Mouse (Mus musculus) lung, embryonic 14.5 days (tissue): ENCODE measurements around the gene Gm5129. TPM values are rescaled to one million over a fixed set of nuclear protein-coding genes. Genes with fewer than 3 reads are reported as not detected.

Experiments used
- ATAC-seq: fragments of 200-750 bp; cut with Nextera tagmentation; 2 replicates; pipeline ENCODE4 v1.8.0; 2017; ENCODE audit warnings: mild to moderate bottlenecking, moderate TSS enrichment, moderate library complexity; ENCODE audit not compliant: insufficient read depth
- DNase-seq: peaks from one replicate; pipeline ENCODE4 v3.0.0-alpha.2; 2015
- H3K27ac ChIP-seq: fragments of 300-500 bp; sonication (generic); 2 replicates; pipeline ENCODE4 v1.5.1; 2014; ENCODE audit warnings: low read depth, mild to moderate bottlenecking, moderate library complexity
- H3K27me3 ChIP-seq: fragments of 300-500 bp; sonication (generic); 2 replicates; pipeline ENCODE4 v1.6.1; 2014; ENCODE audit warnings: low read length, control low read depth; ENCODE audit not compliant: insufficient read depth
- H3K36me3 ChIP-seq: fragments of 300-500 bp; sonication (generic); 2 replicates; pipeline ENCODE4 v1.6.1; 2014; ENCODE audit warnings: control low read depth; ENCODE audit not compliant: insufficient read depth
- H3K4me1 ChIP-seq: fragments of 300-500 bp; sonication (generic); 2 replicates; pipeline ENCODE4 v1.6.1; 2014; ENCODE audit warnings: antibody characterized with exemption, control low read depth; ENCODE audit not compliant: insufficient read depth
- H3K4me2 ChIP-seq: fragments of 300-500 bp; sonication (generic); 2 replicates; pipeline ENCODE4 v1.6.1; 2014; ENCODE audit warnings: mild to moderate bottlenecking
- H3K4me3 ChIP-seq: fragments of 300-500 bp; sonication (generic); 2 replicates; pipeline ENCODE4 v1.5.1; 2014; ENCODE audit warnings: low read depth, low read length
- H3K9ac ChIP-seq: fragments of 300-500 bp; sonication (generic); 2 replicates; pipeline ENCODE4 v1.6.1; 2014
- H3K9me3 ChIP-seq: fragments of 300-500 bp; sonication (generic); 2 replicates; pipeline ENCODE4 v1.6.1; 2016; ENCODE audit warnings: low read depth, low read length, control low read depth
- CTCF ChIP-seq: IDR thresholded peaks from 2 replicates; pipeline ENCODE4 v1.5.1; 2016; ENCODE audit warnings: antibody characterized with exemption, low read depth
- WGBS: fragments of 180-500 bp; shearing (Covaris S2); extraction: QIAGEN DNeasy Blood & Tissue Kit; methylation state at CpG from one replicate; pipeline ENCODE4 v1.1.7; 2014; 5-methylcytosine and 5-hydroxymethylcytosine counted together
- polyA plus RNA-seq: library from polyadenylated mRNA; unstranded; fragments of >200 nt; fragmentation: Nextera tagmentation; extraction: Ambion mirVana; gene quantifications from 2 replicates; pipeline ENCODE4 v1.2.1, GENCODE M21; 2014

Gene Gm5129
- polyA plus RNA-seq, 1 experiment from 2014 or later: not detected

- H3K4me3 ChIP-seq: no peak overlapping the region
- no peaks in the 10 kb centered on the region for H3K9me3 ChIP-seq
- 82% methylated on average over 2 of the region's 2 CpGs for WGBS
- no peak overlapping the region for H3K27ac ChIP-seq
- no peak for TF ChIP-seq CTCF
- DNase-seq (no peak), ATAC-seq (no peak)
- H3K4me1 ChIP-seq: no peaks in the 10 kb centered on the region
- no peak overlapping the region for H3K4me2 ChIP-seq
- no peaks in the 10 kb centered on the region for H3K27me3 ChIP-seq
- no peaks in the 10 kb centered on the region for H3K36me3 ChIP-seq
- H3K9ac ChIP-seq: no peak overlapping the region
These were observed 10.4 kb downstream of the Gm5129 start for GRCm38 (mm10) chr5:29725369-29725768.

- TF ChIP-seq CTCF: no peak
- ATAC-seq: no peak
- no peaks in the 10 kb centered on the region for H3K27me3 ChIP-seq
- no peak for DNase-seq
- H3K27ac ChIP-seq: no peak overlapping the region
- WGBS: 21% methylated on average over 1 of the region's 1 CpGs
- H3K9me3 ChIP-seq: no peaks in the 10 kb centered on the region
- no peaks in the 10 kb centered on the region for H3K4me1 ChIP-seq
- no peak overlapping the region for H3K4me2 ChIP-seq
- no peak overlapping the region for H3K4me3 ChIP-seq
- H3K9ac ChIP-seq: no peak overlapping the region
- H3K36me3 ChIP-seq: no peaks in the 10 kb centered on the region
These were observed 14.6 kb downstream of the Gm5129 start for GRCm38 (mm10) chr5:29721159-29721558.

GRCm38 (mm10) chr5:29712906-29713305 lies 22.8 kb downstream of the Gm5129 start:
- no peak overlapping the region for H3K4me3 ChIP-seq
- 55% methylated on average over 1 of the region's 1 CpGs for WGBS
- H3K4me1 ChIP-seq: no peaks in the 10 kb centered on the region
- no peak overlapping the region for H3K27ac ChIP-seq
- DNase-seq (no peak), ATAC-seq (no peak)
- TF ChIP-seq CTCF: no peak
- H3K9ac ChIP-seq: no peak overlapping the region
- no peaks in the 10 kb centered on the region for H3K9me3 ChIP-seq
- H3K4me2 ChIP-seq: no peak overlapping the region
- H3K36me3 ChIP-seq: no peaks in the 10 kb centered on the region
- no peaks in the 10 kb centered on the region for H3K27me3 ChIP-seq

- Histone ChIP-seq H3K4me2 (no peak overlapping the region), H3K9me3 (no peaks in the 10 kb centered on the region), H3K4me1 (no peaks in the 10 kb centered on the region), H3K36me3 (no peaks in the 10 kb centered on the region), H3K27me3 (no peaks in the 10 kb centered on the region), H3K9ac (no peak overlapping the region), H3K27ac (no peak overlapping the region), H3K4me3 (no peak overlapping the region)
- no peak for ATAC-seq
- DNase-seq: no peak
- no peak for TF ChIP-seq CTCF
These were observed 24.1 kb downstream of the Gm5129 start for GRCm38 (mm10) chr5:29711631-29712030.

- peak; percentile 90 for ATAC-seq
These were observed 27.5 kb downstream of the Gm5129 start for GRCm38 (mm10) chr5:29708258-29708657.

GRCm38 (mm10) chr5:29707241-29707640 lies 28.5 kb downstream of the Gm5129 start:
- Histone ChIP-seq H3K4me2 (no peak overlapping the region), H3K4me1 (no peaks in the 10 kb centered on the region), H3K9ac (no peak overlapping the region), H3K9me3 (no peaks in the 10 kb centered on the region), H3K27ac (no peak overlapping the region), H3K4me3 (no peak overlapping the region), H3K27me3 (no peaks in the 10 kb centered on the region), H3K36me3 (no peaks in the 10 kb centered on the region)
- no peak for TF ChIP-seq CTCF
- WGBS: 78% methylated on average over 4 of the region's 4 CpGs
- ATAC-seq (no peak), DNase-seq (no peak)

More at GRCm38 (mm10) chr5:29708258-29708657, 27.5 kb downstream of the Gm5129 start:
- no peak overlapping the region for H3K9ac ChIP-seq
- no peak overlapping the region for H3K4me2 ChIP-seq
- H3K36me3 ChIP-seq: no peaks in the 10 kb centered on the region
- H3K9me3 ChIP-seq: no peaks in the 10 kb centered on the region
- no peak for TF ChIP-seq CTCF
- no peaks in the 10 kb centered on the region for H3K4me1 ChIP-seq
- WGBS: 4% methylated on average over 5 of the region's 5 CpGs
- DNase-seq: peak; percentile 51
- no peak overlapping the region for H3K4me3 ChIP-seq
- H3K27ac ChIP-seq: peak overlapping the region; percentile 54; the same call in 1 of the 2 replicates
- no peaks in the 10 kb centered on the region for H3K27me3 ChIP-seq

GRCm38 (mm10) chr5:29699520-29700202 lies 36.1 kb downstream of the Gm5129 start:
- Histone ChIP-seq H3K9ac (no peak overlapping the region), H3K4me1 (no peaks in the 10 kb centered on the region), H3K4me2 (no peak overlapping the region), H3K4me3 (no peak overlapping the region), H3K36me3 (no peaks in the 10 kb centered on the region), H3K27ac (no peak overlapping the region), H3K9me3 (no peaks in the 10 kb centered on the region), H3K27me3 (no peaks in the 10 kb centered on the region)
- ATAC-seq (no peak), DNase-seq (no peak)
- TF ChIP-seq CTCF: no peak
- WGBS: 74% methylated on average over 2 of the region's 2 CpGs
